Mouse (Mus musculus) right cerebral cortex, postnatal 4 days (tissue): ENCODE results near the gene Tead1.

ENCODE experiments used
- DNase-seq: peaks from one replicate; pipeline ENCODE4 v3.0.0-alpha.2; 2022

Tead1 gene

GRCm38 (mm10) chr7:112739174-112739573, 60.1 kb downstream of the Tead1 start:
- no peak for DNase-seq

GRCm38 (mm10) chr7:112741790-112742189, 62.7 kb downstream of the Tead1 start:
- no peak for DNase-seq

GRCm38 (mm10) chr7:112743063-112743462, 63.9 kb downstream of the Tead1 start:
- DNase-seq: no peak

DNA sequence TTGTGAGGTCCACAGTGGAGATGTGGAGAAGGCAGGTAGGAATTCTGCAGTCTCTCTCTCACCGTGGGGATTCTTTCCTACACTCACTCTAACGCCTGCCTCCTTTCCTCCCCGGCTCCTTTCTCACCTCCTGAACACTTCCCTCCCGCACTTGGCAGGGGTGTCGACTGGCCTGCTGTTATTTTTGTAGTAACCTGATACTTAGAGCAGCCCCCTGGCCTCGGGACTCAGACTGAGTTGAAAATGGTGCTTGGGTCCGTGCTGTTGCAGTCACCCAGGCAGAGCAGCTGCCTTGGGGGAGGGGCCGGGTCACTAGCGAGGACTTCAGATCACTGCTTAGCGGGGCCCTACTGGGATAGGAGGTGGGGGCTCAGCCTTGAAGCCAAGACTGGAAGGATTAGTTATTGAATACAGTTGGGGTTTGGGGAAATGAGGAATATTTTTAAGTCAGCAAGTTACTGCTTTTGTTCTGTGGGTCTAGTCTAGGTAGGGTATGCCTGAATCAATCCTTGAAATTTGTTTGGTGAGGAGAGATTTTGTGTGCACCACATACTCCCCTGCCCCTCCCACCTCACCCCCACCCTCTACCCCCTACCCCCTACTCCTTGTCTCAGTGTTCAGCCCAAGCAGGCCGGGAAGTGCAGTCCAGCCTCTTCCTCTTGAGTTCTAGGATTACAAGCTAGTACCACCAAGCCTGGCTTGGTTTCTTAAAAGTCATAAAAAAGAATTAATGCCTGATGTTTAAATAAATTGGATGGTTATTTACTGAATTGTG, 64.7 kb downstream of the Tead1 start:
- DNase-seq: peak; percentile 13

GRCm38 (mm10) chr7:112747187-112747586, 68.1 kb downstream of the Tead1 start:
- no peak for DNase-seq

DNA sequence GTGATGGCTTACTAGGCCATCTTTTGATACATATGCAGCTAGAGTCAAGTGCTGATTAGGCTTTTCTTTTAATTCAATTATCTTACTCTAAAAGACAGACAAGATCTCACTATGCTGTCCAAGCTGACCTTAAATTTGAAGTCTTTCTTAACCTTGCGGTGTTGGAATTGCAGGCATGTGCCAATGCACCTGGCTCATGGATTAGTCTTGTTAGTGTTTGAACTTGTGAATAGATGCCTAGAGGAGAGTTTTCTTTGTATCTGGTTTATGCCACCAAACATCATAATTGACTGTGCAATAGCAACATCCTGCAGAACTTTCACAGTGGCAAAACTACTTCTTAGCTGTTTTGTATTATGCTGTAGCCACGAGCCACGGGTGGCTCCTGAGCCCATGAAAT, 68.7 kb downstream of the Tead1 start:
- DNase-seq: no peak

DNA sequence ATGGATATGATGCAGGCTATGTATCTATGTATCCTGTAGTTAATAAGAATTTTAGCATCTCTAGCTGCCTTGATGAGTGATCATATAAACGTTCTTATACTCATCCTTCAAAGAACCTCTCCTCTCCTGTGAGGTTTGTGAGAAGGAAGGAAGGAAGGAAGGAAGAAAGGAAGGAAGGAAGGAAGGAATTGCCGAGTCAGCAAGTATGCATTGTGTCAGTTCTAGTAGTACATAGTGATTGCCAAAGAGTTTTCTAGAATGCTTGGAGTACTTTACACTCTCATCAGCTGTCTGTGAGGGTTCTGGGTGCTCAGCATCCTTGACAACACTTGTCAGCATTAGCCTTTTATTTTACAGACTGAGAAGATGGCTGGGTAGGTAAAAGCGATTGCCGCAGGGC, 69.2 kb downstream of the Tead1 start:
- no peak for DNase-seq

DNA sequence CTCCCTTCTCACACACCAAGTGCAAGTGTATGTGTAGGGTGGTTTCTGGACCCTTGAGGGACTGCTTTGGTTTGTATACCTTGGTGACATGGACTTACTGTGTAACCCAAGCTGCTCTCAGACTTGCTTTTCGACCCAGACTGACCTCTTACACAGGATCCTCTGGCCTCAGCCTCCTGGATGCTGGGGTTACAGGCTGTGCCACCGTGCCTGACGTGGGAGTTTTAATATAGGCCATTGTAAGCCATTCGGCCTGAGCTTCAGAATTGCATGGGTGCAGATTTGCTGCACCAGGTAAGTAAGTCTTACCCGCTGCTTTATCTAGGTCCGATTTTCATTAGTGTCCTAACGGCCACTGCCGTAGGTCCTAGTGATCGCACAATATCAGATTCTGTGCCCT, 71.0 kb downstream of the Tead1 start:
- DNase-seq: no peak

DNA sequence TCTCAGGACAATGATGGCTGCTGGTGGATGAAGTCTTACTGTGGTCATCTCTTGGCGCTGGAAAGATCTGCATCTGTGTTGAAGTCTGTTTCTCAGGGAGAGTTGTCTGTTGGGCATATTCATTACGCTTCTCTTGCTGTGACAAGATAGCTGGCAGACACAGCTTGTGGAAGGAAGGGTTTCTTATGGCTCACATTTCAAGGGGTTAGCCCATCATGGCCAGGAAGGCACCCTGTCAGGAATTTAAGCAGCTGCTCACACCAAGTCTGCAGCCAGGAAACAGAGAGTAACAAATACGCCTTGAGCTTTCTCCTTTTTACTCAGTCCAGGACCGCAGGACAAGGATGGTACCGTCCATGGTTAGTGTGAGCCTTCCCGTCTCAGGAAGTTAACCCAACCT, 73.2 kb downstream of the Tead1 start:
- no peak for DNase-seq

GRCm38 (mm10) chr7:112753314-112753713, 74.2 kb downstream of the Tead1 start:
- no peak for DNase-seq

DNA sequence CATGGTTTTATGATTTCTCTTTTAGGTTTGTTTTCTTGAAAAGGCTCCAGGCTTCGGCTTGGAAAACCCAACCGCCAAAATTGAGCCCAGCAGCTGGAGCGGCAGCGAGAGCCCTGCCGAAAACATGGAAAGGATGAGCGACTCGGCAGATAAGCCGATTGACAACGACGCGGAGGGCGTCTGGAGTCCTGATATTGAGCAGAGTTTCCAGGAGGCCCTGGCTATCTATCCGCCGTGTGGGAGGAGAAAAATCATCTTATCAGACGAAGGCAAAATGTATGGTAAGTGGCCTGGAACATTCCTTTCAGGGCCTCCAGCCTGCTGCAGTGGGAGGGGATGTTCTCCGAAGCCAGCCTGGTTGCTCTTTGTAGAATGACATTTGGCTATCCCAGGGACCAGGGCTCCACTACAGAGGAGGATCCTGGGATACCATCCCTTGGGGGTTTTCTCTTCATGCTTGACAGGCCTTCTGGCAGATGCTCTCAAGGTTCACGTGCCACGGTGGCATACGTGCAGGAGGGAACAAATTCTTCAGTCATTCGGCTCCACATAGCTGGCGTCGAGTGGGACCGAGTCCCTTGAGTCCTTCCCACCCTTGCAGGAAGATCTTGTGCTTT, 80.3 kb downstream of the Tead1 start:
- DNase-seq: no peak

- no peak for DNase-seq
Measured at GRCm38 (mm10) chr7:112760293-112760692, 81.2 kb downstream of the Tead1 start.

DNA sequence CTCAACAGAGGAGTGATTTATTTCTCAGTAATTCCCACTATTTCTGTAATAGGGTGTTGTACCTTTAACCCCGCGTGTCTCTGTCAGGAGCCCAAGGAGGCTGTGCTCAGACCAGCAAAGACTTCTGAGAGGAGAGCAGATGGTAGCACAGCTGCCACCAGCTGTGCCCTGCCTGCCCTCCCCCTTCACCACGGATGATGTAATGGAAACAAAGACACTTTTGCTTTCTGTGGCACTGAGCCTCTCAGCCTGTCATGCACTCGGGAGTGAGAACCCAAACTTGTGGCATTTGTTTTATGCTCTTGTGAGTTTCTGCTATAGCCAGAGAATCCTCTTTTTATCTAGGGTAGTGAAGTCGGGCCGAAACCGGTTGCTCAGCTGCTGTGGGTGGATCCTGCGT, 81.7 kb downstream of the Tead1 start:
- no peak for DNase-seq

DNA sequence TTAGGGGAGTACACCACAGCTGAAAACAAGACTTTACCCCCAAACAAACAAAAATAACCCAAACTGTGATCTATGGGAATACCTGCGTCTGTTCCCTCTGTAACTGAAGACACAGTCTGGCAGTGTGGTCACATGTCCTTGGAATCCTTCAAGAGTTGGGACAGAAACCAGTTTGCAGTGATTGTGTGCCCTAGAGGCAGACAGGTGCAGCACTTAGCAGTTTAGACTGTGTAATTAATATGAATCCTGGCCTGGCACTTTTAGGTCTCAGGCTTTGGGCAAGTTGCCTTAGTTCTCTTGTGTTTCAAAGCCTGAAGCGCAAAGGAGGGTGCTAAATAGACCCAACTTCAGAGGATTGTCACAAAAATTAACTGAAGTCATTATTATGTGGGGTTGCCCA, 83.8 kb downstream of the Tead1 start:
- no peak for DNase-seq

GRCm38 (mm10) chr7:112763513-112763912, 84.4 kb downstream of the Tead1 start:
- no peak for DNase-seq

GRCm38 (mm10) chr7:112764921-112765320, 85.8 kb downstream of the Tead1 start:
- DNase-seq: no peak

- no peak for DNase-seq
Measured at GRCm38 (mm10) chr7:112769866-112770265, 90.7 kb downstream of the Tead1 start.

- no peak for DNase-seq
Measured at GRCm38 (mm10) chr7:112771461-112771860, 92.3 kb downstream of the Tead1 start.

DNA sequence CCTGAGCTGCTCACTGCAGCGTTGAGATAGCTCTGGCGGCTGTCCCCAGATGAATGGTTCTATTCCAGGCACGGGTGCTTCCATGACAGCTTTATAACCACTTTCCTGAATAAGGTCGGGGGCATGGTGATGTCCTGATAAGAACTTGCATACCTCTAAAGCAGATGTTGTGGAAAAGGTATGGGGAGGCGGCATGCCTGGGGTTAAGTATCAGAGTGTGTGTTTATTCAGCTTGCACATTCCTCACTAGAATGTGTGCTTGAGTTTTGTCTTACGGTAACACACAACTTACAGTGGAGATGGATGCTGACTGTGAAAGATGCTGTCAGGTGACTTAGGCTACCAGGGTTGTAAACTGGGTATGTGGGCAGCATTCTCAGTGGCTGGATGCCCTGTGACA, 93.7 kb downstream of the Tead1 start:
- no peak for DNase-seq

GRCm38 (mm10) chr7:112773601-112774000, 94.5 kb downstream of the Tead1 start:
- no peak for DNase-seq

- no peak for DNase-seq
Measured at GRCm38 (mm10) chr7:112775816-112776215, 96.7 kb downstream of the Tead1 start.

- DNase-seq: no peak
Measured at GRCm38 (mm10) chr7:112776670-112777069, 97.6 kb downstream of the Tead1 start.

DNA sequence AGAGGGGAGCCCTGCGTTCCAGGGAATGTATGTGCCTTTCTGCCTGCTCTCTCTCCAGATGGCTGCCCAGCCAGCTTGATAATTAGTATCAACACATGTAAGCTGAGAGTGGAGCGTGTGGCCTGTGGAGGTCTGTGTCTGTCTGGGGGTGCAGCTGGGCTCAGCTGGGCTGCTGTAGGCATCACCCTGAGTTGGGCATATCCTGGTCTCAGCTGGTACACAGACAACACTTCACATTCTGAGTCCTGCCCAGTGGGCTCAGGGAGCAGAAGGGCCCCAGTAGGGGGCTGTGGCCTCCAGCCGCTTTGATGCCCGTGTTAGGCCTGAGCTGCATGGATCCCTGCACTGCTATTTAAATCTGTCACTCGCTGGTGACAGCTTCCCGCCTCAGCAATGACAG, 100.5 kb downstream of the Tead1 start:
- DNase-seq: no peak

DNA sequence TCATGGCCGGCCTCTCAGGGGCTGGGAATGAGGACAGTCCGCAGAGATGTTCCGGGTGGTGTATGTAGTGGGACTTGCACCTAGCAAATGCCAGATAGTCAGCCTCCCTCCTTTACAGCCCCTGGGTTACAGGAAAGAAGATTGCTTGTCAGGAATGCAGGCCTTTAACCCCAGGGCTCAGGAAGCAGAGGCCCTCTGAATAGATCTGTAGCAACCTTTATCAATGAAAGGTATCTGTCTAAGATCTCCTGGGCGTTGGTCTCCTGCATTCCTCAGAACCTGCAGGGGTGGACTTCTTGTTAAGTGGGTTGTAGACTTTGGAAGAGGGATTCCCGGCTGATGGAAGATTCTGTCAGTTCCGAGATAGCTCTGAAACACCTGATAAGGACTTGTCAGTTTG, 101.8 kb downstream of the Tead1 start:
- no peak for DNase-seq

DNA sequence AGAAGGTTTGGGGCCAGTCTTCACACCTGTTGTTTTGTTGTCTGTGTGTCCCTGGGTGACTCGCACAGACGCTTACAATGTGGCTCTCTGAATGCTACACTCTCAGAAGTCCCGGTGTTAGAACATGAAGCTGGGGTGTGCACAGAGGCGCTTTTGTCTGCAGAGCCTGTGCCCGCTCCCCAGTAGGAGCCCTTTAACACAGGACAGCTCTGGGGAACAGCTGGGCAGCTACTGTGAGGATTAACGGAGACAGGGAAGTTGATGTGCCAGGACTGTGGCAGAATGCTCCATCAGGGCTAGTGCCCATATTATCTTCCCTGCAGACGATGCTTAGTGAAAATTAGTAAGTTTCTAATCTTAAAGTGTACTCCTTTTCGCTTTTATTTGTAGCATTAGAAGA, 102.9 kb downstream of the Tead1 start:
- DNase-seq: no peak
